Mouse (Mus musculus): ENCODE data around the gene Glod4.

DNA sequence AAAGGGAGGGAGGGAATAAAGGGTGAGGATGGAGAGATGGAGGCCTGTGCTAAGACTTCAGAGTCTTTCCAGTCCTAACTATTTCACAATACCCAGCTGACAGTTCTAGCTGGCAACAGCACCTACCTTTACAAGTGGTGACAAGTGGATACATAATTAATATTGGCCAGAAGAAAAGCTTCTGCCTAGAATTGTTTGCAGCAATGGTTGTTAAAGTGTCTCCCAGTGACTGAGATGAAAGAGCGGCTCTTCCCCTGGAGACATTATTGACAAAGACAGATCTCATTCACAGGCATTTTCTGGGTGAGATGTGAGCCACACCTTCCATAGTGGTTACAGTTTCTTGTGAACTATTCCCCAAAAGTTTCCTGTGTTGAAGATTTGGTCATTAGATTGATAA, 120.0 kb downstream of the Glod4 start:
- no peak for TF ChIP-seq CTCF (IDR thresholded peaks at IDR 0.05; ENCODE audit: low read depth, low read length)
- TF ChIP-seq POLR2A (IDR thresholded peaks at IDR 0.05; ENCODE audit: insufficient read depth, low read length): no peak
